Mouse (Mus musculus): Measurements from ENCODE around the gene Actr5. TPM values are rescaled to one million over a fixed set of nuclear protein-coding genes. Genes with fewer than 3 reads are reported as not detected.

The Actr5 gene
- 10 to 100 TPM; 11.0 to 11.9 TPM for total RNA-seq (2021)
- long read RNA-seq, experiment 1, transcript Actr5-201 (9 exons, 2,402 nt): major isoform, 11 of 16 reads
- long read RNA-seq, experiment 1, partial matches to known transcripts: 2 of 16 reads
- long read RNA-seq, experiment 1, other reads (novel, unspliced or antisense): 3 of 16 reads
- long read RNA-seq, experiment 2, transcript Actr5-201 (9 exons, 2,402 nt): major isoform, 6 of 7 reads
- long read RNA-seq, experiment 2, partial matches to known transcripts: 0 of 7 reads
- long read RNA-seq, experiment 2, other reads (novel, unspliced or antisense): 1 of 7 reads

GRCm38 (mm10) chr2:158624718-158625222 lies at the start of gene Actr5:
TSS of gene Actr5 (plus strand) at chr2:158624888.
- peak; percentile 94 to 97 for DNase-seq

GRCm38 (mm10) chr2:158579979-158580378 lies 44.7 kb upstream of the Actr5 start:
- DNase-seq: no peak

GRCm38 (mm10) chr2:158584621-158585358 lies 39.9 kb upstream of the Actr5 start:
- DNase-seq: peak; percentile 66 to 72

- no peak for DNase-seq
Measured at GRCm38 (mm10) chr2:158588524-158589271, 36.0 kb upstream of the Actr5 start.

GRCm38 (mm10) chr2:158590495-158590894 lies 34.2 kb upstream of the Actr5 start:
- no peak for DNase-seq

- DNase-seq: no peak
Measured at GRCm38 (mm10) chr2:158591286-158591685, 33.4 kb upstream of the Actr5 start.

- DNase-seq: no peak
Measured at GRCm38 (mm10) chr2:158593371-158593770, 31.3 kb upstream of the Actr5 start.

- DNase-seq: peak; percentile 14 to 32
Measured at GRCm38 (mm10) chr2:158595103-158595502, 29.6 kb upstream of the Actr5 start.

- DNase-seq: no peak
Measured at GRCm38 (mm10) chr2:158595577-158595976, 29.1 kb upstream of the Actr5 start.

GRCm38 (mm10) chr2:158596803-158597202 lies 27.9 kb upstream of the Actr5 start:
- DNase-seq: no peak

- no peak for DNase-seq
Measured at GRCm38 (mm10) chr2:158600517-158600916, 24.2 kb upstream of the Actr5 start.

GRCm38 (mm10) chr2:158601326-158601725 lies 23.4 kb upstream of the Actr5 start:
- no peak for DNase-seq

- DNase-seq: no peak
Measured at GRCm38 (mm10) chr2:158602663-158603062, 22.0 kb upstream of the Actr5 start.

- DNase-seq: no peak
Measured at GRCm38 (mm10) chr2:158606511-158606964, 18.1 kb upstream of the Actr5 start.

- no peak for DNase-seq
Measured at GRCm38 (mm10) chr2:158609681-158610080, 15.0 kb upstream of the Actr5 start.

- no peak for DNase-seq
Measured at GRCm38 (mm10) chr2:158610488-158611325, 14.0 kb upstream of the Actr5 start, which contains the start of gene Slc32a1. TSS of gene Slc32a1 (plus strand) at chr2:158610767.

GRCm38 (mm10) chr2:158611326-158611719 lies 13.4 kb upstream of the Actr5 start:
- DNase-seq: no peak

GRCm38 (mm10) chr2:158611726-158612670 lies 12.7 kb upstream of the Actr5 start:
- DNase-seq: no peak

GRCm38 (mm10) chr2:158612671-158613250 lies 11.9 kb upstream of the Actr5 start:
- no peak for DNase-seq
